In the genomic region with DNA sequence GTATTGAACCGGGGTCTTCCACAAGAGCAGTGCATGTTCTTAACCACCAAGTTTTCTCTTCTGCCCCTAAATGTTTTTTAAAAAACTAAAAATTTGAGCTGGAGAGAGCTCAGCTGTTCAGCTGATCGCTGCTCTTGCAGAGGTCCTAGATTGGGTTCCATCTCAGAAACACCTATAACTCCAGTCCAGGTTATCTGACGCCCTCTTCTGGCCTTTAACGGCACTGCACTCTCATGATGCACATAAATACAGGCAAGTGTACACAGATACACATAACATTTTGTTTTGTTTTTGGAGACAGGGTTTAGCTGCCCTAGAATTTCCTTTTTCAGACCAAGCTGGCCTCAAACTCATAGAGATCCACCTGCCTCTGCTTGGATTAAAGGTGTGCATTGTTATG, we compare ENCODE assay signal across 35 mouse cellular contexts. TPM values are rescaled to one million over a fixed set of nuclear protein-coding genes. Genes with fewer than 3 reads are reported as not detected.
A peak's percentile ranks its signal among the peaks of the same experiment; 100 is the strongest.
DNase-seq lines count a peak whose midpoint lies in the region; ATAC-seq and TF ChIP-seq lines count a peak whose summit lies in the region.
"Had no signal": no experiment of that assay in that cellular context is flagged by ENCODE, and none has a peak within 500 bp of the region (broad histone marks: within the 10 kb centered on the region; RNA-seq: fewer than 3 reads in every experiment).

No protein-coding gene starts in this region.

- no peak overlapping the region for H3K27ac ChIP-seq in forebrain, postnatal 0 days (ENCODE audit: low read depth, low read length)
- no peak overlapping the region for H3K27ac ChIP-seq in forebrain, embryonic 15.5 days (replicated peaks)
- no peak overlapping the region for H3K27ac ChIP-seq in kidney, postnatal 0 days
- H3K27ac ChIP-seq: embryonic facial prominence, embryonic 12.5 days; heart, embryonic 10.5 days; heart, embryonic 15.5 days; hindbrain, embryonic 13.5 days; kidney, embryonic 15.5 days; limb, embryonic 10.5 days; limb, embryonic 15.5 days; liver, embryonic 14.5 days; lung, embryonic 15.5 days; midbrain, embryonic 12.5 days; neural tube, embryonic 13.5 days had no signal

- H3K27me3 ChIP-seq in forebrain, postnatal 0 days (ENCODE audit: insufficient read depth, low read length), result 0 out of 2 replicates have a peak, but pooled peaks cover 4% of the 10 kb centered on the region
- H3K27me3 ChIP-seq in forebrain, embryonic 15.5 days, result 0 out of 2 replicates have a peak, but pooled peaks cover 2% of the 10 kb centered on the region
- no peaks in the 10 kb centered on the region for H3K27me3 ChIP-seq in kidney, postnatal 0 days (ENCODE audit: insufficient read depth, low read length)

- H3K4me1 ChIP-seq in forebrain, postnatal 0 days (ENCODE audit: insufficient read depth), result 0 out of 2 replicates have a peak, but pooled peaks cover 6% of the 10 kb centered on the region
- peaks cover 12% of the 10 kb centered on the region for H3K4me1 ChIP-seq in forebrain, embryonic 15.5 days
- no peaks in the 10 kb centered on the region for H3K4me1 ChIP-seq in kidney, postnatal 0 days (replicated peaks; ENCODE audit: insufficient read depth, low read length)

- no peaks in the 10 kb centered on the region for H3K9me3 ChIP-seq in forebrain, postnatal 0 days (ENCODE audit: low read length)
- H3K9me3 ChIP-seq in forebrain, embryonic 15.5 days, result no peaks in the 10 kb centered on the region
- H3K9me3 ChIP-seq in kidney, postnatal 0 days (replicated peaks; ENCODE audit: low read length), result no peaks in the 10 kb centered on the region
- H3K9me3 ChIP-seq: embryonic facial prominence, embryonic 12.5 days; heart, embryonic 10.5 days; heart, embryonic 15.5 days; hindbrain, embryonic 13.5 days; kidney, embryonic 15.5 days; limb, embryonic 10.5 days; limb, embryonic 15.5 days; lung, embryonic 15.5 days; midbrain, embryonic 12.5 days had no signal

- H3K4me2 ChIP-seq in forebrain, postnatal 0 days (ENCODE audit: low read depth), result no peak overlapping the region
- H3K4me2 ChIP-seq in forebrain, embryonic 15.5 days (replicated peaks), result no peak overlapping the region
- H3K4me2 ChIP-seq in kidney, postnatal 0 days (ENCODE audit: low read length), result no peak overlapping the region
- H3K4me2 ChIP-seq: embryonic facial prominence, embryonic 12.5 days; heart, embryonic 15.5 days; hindbrain, embryonic 13.5 days; kidney, embryonic 15.5 days; limb, embryonic 15.5 days; lung, embryonic 15.5 days; midbrain, embryonic 12.5 days; neural tube, embryonic 13.5 days had no signal

- TF ChIP-seq CTCF in forebrain, postnatal 0 days (IDR thresholded peaks at IDR 0.05; ENCODE audit: low read depth), result peak; percentile 12; the same call in 1 of the 2 replicates
- peak; percentile 9; the same call in 1 of the 2 replicates for TF ChIP-seq CTCF in kidney, postnatal 0 days (IDR thresholded peaks at IDR 0.05; ENCODE audit: low read depth)

- no peaks in the 10 kb centered on the region for H3K36me3 ChIP-seq in forebrain, postnatal 0 days (ENCODE audit: insufficient read depth)
- no peaks in the 10 kb centered on the region for H3K36me3 ChIP-seq in forebrain, embryonic 15.5 days
- H3K36me3 ChIP-seq in kidney, postnatal 0 days (ENCODE audit: insufficient read depth, low read length), result no peaks in the 10 kb centered on the region
- H3K36me3 ChIP-seq: embryonic facial prominence, embryonic 12.5 days; heart, embryonic 10.5 days; heart, embryonic 15.5 days; hindbrain, embryonic 13.5 days; kidney, embryonic 15.5 days; limb, embryonic 10.5 days; limb, embryonic 15.5 days; lung, embryonic 15.5 days; midbrain, embryonic 12.5 days; neural tube, embryonic 13.5 days had no signal

- DNase-seq in forebrain, postnatal 0 days, result no peak
- DNase-seq in kidney, postnatal 0 days (ENCODE audit: low spot score), result no peak
- no peak for DNase-seq in kidney, postnatal 10 days
- DNase-seq in A20 (ENCODE audit: low read depth, low spot score) (peak; percentile 33), ZHBTc4 (ENCODE audit: low read depth, low spot score) (peak; percentile 79)
- DNase-seq in urinary bladder, postnatal 36 days (ENCODE audit: low spot score in 2 of 2), result no peak
- DNase-seq in frontal cortex, postnatal 14 days (ENCODE audit: low spot score in 2 of 2), result no peak
- DNase-seq: adrenal gland, postnatal 10 days; cerebellum, adult 11 months; cerebellum, adult 9-10 months; embryo, embryonic 11 days; gastrocnemius, postnatal 14 days; kidney, adult 18-20 months; kidney, postnatal 4 days; lung, postnatal 36 days had no signal

- 78% methylated on average over 4 of the region's 4 CpGs for WGBS in forebrain, postnatal 0 days
- WGBS in forebrain, embryonic 15.5 days, result 79% methylated on average over 4 of the region's 4 CpGs
- WGBS in kidney, postnatal 0 days, result 69% methylated on average over 4 of the region's 4 CpGs

- H3K9ac ChIP-seq in forebrain, postnatal 0 days, result no peak overlapping the region
- no peak overlapping the region for H3K9ac ChIP-seq in forebrain, embryonic 15.5 days (replicated peaks)
- no peak overlapping the region for H3K9ac ChIP-seq in kidney, postnatal 0 days (ENCODE audit: low read depth, low read length)
- H3K9ac ChIP-seq: embryonic facial prominence, embryonic 12.5 days; heart, embryonic 15.5 days; hindbrain, embryonic 13.5 days; kidney, embryonic 15.5 days; limb, embryonic 15.5 days; liver, embryonic 14.5 days; lung, embryonic 15.5 days; midbrain, embryonic 12.5 days; neural tube, embryonic 13.5 days had no signal

- ATAC-seq in forebrain, postnatal 0 days, result no peak
- no peak for ATAC-seq in forebrain, embryonic 15.5 days (replicated peaks)
- no peak for ATAC-seq in kidney, postnatal 0 days (replicated peaks; ENCODE audit: low FRiP score, low read depth)
- ATAC-seq: forebrain, embryonic 14.5 days had no signal

- no peak overlapping the region for H3K4me3 ChIP-seq in forebrain, postnatal 0 days (ENCODE audit: low read depth, low read length)
- H3K4me3 ChIP-seq in forebrain, embryonic 15.5 days, result no peak overlapping the region
- no peak overlapping the region for H3K4me3 ChIP-seq in kidney, postnatal 0 days (replicated peaks; ENCODE audit: low read depth, low read length)
- H3K4me3 ChIP-seq: embryonic facial prominence, embryonic 12.5 days; heart, embryonic 10.5 days; heart, embryonic 15.5 days; hindbrain, embryonic 13.5 days; kidney, embryonic 15.5 days; limb, embryonic 10.5 days; limb, embryonic 15.5 days; lung, embryonic 15.5 days; midbrain, embryonic 12.5 days; neural tube, embryonic 13.5 days had no signal

RNA-seq across cellular contexts. Expression of a gene that starts 3.9 kb away (rescaled TPM):
- total RNA-seq in forebrain, postnatal 0 days (2014; rRNA removed), result 4.5 and 11.9 TPM in 2 replicates
- 2.9 and 4.2 TPM in 2 replicates for polyA plus RNA-seq in forebrain, postnatal 0 days (2015; fragmentation: Nextera tagmentation; extraction: Ambion mirVana)
- 1.3 and 1.5 TPM in 2 replicates for polyA plus RNA-seq in forebrain, embryonic 15.5 days (2015; fragmentation: Nextera tagmentation; extraction: Ambion mirVana)
- 2.5 and 3.6 TPM in 2 replicates for polyA plus RNA-seq in kidney, postnatal 0 days (2015; fragmentation: Nextera tagmentation; extraction: Ambion mirVana)
- total RNA-seq: granulocyte monocyte progenitor cell, adult 5-6 weeks; megakaryocyte, adult 5-6 weeks had no signal

RNA-seq across cellular contexts. Expression of a gene that starts 34.0 kb away (rescaled TPM):
- not detected in 2 replicates for total RNA-seq in forebrain, postnatal 0 days (2014; rRNA removed)
- not detected in 2 replicates for polyA plus RNA-seq in forebrain, postnatal 0 days (2015; fragmentation: Nextera tagmentation; extraction: Ambion mirVana)
- polyA plus RNA-seq in forebrain, embryonic 15.5 days (2015; fragmentation: Nextera tagmentation; extraction: Ambion mirVana), result not detected in 2 replicates
- polyA plus RNA-seq in kidney, postnatal 0 days (2015; fragmentation: Nextera tagmentation; extraction: Ambion mirVana), result not detected in 2 replicates
- total RNA-seq: adrenal gland, postnatal 10 days; gastrocnemius, postnatal 14 days; granulocyte monocyte progenitor cell, adult 5-6 weeks; heart, postnatal 25 days; left cerebral cortex, postnatal 10 days; megakaryocyte, adult 5-6 weeks had no signal
- polyA plus RNA-seq: embryonic facial prominence, embryonic 12.5 days; forebrain, embryonic 14.5 days; heart, embryonic 10.5 days; heart, embryonic 15.5 days; hindbrain, embryonic 13.5 days; kidney, embryonic 15.5 days; limb, embryonic 10.5 days; limb, embryonic 15.5 days; liver, embryonic 14.5 days; lung, embryonic 15.5 days; midbrain, embryonic 12.5 days; neural tube, embryonic 13.5 days; small intestine, adult 2 months; stomach, embryonic 14.5 days; urinary bladder, adult 2 months had no signal

Comparison
In these comparisons a context has a peak if more than half of its experiments do, and no peak if none do; other contexts are left out.
1. DNase-seq: peak in A20 (single experiment) and ZHBTc4 (single experiment); none in forebrain, postnatal 0 days (single experiment), kidney, postnatal 0 days (single experiment), kidney, postnatal 10 days (single experiment), urinary bladder, postnatal 36 days (0 of 2) and frontal cortex, postnatal 14 days (0 of 2).